Mouse (Mus musculus): ENCODE results near the gene Ppp1r12c.

Ppp1r12c gene

DNA sequence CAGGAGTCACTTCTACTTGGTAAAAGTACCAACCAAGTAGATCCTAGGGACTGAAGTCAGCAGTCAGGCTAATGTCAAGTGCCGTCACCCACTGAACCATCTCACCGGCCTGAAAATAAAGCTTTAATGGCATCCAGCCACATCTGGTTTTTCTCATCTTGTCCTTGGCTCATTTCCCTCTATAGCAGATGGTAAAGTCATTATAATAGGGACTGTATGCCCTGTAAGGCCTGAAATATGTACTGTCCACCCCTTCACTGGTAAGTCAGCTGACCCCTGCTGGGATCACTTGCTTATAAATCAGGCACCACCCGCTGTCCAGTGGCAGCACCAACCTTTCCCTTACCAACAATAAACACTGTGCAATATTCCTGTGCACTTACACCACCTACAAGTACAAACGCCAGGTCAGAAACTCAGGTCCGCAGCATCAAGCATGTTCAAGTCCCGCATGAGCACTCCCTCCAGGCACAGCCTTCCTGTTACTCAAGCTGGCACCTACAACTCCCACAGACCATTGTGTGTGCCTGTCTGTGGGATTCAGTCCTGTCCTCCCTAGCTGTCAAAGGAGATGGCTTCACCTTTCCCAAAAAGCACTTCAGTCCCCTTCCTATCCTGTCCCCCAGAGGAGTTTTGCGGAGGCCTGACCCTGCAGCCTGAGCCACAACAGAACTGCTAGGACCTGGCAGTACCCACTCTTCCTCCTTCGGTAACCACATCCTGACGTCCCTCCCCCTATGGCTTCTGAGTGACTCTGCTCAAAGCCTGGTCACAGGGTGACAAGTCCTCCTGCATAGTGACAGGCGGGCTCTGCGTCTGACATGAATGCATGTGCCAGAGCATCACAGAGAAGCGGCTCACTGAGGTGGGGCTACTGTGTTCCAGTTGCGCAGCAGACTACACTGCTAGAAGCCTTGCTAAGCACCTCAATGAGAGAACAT, 8.9 kb downstream of the Ppp1r12c start:
- no peak for DNase-seq (ENCODE audit: low spot score in 2 of 2)

DNA sequence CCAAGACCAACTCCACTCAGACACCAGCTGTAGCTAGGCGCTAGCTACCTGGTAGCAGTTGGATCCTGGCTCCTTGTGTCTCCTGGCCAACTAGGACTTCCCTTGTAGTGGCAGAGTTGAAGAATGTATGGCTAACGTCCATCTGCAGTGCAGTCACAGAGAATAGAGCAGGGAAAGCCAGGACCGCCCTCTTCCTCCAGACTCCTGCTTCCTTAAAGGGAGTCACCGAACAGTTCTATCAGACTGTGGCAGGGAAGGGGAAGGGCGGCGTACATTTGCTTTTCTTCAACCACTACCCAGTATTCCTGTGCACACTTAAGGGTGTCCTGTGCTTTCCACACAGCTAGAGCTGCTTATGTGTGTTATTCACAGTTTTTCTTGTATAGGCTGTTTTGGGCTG, 10.2 kb downstream of the Ppp1r12c start:
- DNase-seq (ENCODE audit: low spot score in 2 of 2), result no peak

DNA sequence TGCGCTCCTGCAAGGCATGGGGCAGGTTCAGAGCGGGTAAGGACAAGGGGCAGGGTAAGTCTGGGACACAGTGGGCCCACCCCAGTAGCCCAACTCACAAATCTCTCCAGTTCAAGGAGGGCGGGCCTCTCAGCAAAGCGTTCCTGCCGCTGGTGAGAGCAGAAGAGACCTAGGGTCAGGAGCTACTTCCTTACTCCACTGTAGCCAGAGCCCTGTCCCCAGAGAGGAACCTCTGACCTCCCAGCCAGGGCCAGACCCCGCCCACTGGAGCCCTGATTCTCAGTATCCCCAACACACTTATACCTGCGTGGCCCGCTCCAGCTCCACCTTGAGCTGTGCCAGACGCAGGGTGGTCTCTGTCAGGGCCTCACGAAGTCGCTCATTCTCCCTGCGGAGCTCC, 19.2 kb downstream of the Ppp1r12c start:
- no peak for DNase-seq (ENCODE audit: low spot score in 2 of 2)

DNA sequence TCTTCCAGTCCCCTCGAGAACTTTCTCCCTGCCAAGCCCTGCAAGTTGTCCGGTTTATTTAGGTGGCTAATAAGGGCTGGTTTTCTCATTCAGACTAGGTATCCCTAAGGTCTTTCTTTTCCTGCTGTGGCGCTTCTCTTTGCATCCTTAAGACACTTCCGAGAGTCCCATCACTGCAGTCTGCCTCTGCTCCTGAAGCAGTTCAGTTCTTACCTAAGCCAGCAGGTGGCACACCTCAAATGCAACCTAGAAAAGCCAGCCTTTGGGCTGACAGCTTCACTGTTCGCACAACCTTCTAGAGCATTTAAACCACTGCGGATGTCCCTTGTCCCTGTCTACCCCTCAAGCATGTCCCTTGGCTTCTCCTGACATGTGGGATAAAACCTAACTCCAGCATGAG, 21.8 kb downstream of the Ppp1r12c start:
- DNase-seq (ENCODE audit: low spot score in 2 of 2), result no peak

DNA sequence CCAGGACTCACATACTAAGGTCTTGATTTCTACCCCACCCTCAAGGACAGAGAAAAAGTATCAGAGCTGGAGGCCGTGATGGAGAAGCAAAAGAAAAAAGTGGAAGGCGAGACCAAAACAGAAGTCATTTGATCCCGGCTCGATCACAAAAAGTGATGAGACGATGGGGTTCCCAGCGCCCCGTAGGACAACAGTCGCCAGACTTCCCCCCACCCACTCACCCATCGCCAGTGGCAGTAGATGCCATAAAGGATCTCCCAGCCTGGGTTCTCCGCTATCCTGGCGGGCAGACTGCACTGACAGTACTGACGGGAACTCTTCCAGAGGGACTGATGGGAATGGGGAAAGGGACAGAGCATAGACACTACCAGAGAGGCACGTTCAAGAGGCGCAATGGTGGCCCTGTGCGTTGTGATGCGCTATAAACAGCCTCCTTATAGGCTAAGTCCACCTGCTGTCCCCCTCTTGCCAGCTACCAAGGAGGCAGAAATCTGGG, 22.6 kb downstream of the Ppp1r12c start:
- DNase-seq (ENCODE audit: low spot score in 2 of 2), result no peak

DNA sequence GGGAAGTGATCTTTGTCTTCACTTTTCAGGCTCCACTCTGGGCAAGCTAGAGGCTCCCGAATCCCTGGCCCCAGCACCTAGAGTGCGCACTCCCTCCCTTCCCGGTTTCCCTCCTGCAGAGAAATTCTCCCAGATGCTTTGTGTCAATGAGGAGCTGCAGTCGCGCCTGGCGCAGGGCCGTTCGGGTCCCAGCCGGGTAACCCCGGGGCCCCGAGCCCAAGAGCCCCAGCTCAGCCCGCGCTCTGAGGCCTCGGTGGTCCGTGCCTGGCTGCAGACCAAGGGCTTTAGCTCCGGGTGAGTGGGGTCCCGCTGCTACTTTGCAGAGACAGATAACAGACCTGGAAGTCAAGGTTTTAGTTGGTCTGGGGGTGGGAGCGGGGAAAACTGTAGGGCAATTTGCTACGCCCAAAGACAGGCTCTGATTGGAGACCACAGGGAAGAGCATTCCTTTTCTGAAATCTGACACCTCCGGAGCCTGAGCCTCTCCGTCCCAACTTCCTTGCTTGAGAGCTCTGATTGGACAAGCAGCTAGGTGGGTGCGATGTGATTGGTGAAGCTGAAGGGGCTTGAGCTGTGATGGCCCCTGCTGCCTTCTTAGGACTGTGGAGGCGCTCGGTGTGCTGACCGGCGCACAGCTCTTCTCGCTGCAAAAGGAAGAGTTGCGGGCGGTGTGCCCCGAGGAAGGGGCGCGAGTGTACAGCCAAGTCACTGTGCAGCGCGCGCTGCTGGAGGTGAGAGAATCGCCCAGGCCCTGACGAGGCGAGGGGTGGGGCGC, 23.3 kb downstream of the Ppp1r12c start:
- DNase-seq (ENCODE audit: low spot score in 2 of 2), result peak in 1 of 2 experiments; percentile 45

DNA sequence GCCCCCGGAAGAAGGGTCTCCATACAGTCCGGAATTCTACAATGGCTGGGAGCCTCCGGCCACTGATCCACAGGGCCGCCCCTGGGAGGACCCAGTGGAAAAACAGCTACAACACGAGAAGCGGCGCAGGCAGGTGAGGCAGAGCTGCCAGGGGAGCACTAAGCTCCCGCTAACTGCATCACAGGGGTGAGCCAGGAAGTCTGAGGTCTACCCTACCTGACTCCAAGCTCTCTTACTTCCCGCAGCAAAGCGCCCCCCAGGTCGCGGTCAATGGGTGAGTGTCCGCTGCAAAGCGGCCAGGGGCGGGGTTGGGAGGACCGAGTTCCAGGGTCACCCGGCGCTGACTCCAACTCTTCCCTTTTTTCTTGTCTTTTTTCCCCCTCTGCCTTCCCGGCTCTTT, 27.5 kb downstream of the Ppp1r12c start:
- DNase-seq (ENCODE audit: low spot score in 2 of 2), result no peak

DNA sequence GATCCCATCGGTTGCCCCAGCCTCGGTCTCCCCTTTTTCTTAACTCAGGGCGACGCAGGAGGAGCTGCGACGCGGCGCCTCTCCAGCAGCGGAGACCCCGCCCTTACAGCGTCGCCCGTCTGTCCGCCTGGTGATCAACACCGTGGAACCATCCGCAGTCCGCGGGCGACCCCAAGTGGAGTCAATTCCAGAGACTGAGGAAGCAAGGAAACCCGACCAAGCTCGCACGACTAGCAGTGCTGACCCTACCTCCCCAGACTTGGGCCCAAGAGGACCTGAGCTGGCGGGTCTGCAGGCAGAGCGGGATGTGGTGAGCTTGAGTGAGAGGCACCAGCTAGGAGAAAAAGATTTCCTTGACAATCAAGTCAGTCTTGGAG, 30.3 kb downstream of the Ppp1r12c start:
- DNase-seq (ENCODE audit: low spot score in 2 of 2), result peak; percentile 79 to 83

DNA sequence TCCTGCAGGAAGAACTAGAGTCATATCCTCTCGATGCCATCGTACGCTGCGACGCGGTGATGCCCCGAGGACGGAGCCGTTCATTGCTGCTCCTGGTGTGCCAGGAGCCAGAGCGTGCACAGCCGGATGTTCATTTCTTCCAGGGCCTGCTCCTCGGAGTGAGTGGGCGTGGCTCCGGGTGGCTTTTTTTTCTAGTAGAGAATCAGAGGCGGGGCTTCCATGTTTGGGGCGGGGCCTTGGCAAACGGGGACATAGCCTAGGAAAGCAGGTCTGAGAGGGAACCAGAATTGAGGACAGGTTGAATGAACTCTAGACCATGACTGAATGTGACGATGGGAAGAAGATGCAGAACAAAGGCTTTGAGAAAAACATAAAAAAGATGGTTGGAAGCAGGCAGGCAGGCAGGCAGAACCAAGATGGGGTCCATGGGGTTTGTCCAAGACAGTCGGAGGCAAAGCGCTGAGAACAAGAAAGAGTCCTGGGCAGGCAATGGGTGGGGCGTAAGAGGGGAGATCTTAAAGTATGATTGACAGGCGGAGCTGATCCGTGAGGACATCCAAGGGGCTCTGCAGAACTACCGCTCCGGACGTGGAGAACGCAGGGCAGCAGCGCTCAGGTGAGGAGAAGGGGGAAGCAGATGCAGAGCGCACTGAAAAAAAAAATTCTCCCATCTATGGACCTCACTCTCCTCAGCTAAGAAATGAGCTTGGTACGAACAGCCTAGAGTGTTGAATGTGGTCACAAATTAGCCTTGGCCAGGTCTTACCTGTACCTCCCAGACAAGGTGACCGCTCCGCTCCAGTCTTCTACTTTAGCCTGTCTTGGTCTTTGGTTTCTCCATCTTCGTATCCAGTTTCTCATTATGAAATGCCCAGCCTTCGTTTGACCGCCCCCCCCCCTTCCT, 31.0 kb downstream of the Ppp1r12c start:
- DNase-seq (ENCODE audit: low spot score in 2 of 2), result peak in 1 of 2 experiments; percentile 54

DNA sequence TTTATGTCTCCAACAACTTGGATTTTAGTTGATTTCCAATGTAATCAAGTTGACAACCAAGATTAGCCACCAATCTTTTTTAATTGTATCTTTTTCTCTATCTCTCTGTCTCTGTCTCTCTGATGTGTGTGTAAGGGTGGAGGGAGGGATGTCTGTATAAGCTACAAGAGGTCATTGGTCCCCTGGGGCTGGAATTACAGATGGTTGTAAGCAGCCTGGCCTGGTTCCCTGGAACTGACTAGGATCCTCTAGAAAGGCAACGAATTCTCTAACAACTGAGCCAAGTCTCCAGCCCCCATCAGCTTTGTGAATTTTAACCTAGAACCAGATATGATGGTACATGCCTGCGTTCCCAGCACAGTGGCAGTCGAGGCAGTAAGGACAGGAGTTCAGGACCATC, 33.7 kb downstream of the Ppp1r12c start:
- DNase-seq (ENCODE audit: low spot score in 2 of 2), result no peak

DNA sequence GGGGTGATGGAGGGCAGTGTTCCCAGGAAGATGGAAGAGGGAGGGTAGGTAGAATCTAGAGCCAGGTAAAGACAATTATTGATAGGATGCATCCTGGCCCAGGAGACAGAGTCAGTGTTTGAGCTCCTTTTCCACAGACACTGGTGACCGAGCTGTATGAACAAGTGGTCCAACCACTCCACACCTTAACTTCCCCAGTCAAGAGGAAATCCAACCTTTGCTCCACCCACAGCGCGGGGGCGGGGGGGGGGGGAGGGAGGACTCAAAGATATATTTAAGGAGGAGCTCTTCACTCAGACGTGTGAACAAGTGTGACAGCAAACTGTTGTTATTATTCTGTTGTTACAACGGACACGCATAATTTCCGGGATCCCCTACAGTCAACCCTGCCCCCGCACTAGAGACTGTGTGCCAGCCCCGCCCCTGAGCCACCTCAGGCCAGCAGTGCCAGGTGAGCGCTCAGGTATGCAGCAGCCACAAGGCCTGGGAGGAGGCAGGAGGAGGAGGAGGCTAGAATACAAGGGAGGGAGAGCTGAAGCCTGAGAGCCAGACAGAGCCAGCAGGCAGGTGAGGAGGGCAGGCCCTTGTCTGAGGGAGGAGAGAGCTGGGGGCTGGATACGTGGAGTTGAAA, 37.2 kb downstream of the Ppp1r12c start:
- DNase-seq (ENCODE audit: low spot score in 2 of 2), result no peak

DNA sequence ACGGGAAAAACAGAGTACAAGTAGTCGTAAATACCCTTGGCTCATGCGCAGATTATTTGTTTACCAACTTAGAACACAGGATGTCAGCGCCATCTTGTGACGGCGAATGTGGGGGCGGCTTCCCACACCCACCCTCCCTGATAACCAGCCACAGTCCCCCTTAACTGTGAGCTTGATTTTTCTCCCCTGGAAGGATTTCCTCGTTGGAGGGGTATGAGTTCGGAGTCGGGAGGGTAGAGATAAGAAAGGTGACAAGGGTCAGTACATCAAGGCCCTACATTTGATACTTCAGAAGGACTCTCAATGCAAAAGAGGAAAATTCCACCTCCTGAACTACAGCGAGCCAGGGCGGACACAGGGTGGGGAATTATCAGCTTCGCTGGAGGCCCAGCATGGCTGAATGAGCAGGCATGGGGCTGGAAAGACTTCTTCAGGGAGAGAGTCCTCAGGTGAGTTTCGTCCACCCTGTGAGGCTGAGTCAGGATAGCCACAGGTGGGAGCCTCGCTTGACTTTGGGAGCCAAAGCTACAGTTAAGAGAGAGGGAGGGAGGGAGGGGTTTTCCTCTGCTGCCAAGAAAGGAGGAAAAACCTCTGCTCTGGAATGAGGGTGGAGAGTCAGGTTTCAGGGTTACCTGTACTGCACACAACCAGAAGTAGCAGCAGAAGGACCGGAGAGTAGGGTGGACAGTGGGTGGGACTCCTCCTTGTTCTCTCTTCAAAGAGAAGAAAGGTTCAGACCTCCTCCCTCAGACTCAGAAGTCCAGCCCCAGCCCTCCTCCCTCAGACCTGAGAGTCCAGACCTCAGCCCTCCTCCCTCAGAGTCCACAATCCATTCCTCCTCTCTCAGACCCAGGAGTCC, 40.7 kb downstream of the Ppp1r12c start, which contains the start of gene Eps8l1:
Gene Eps8l1, plus strand, starts transcription at position 99 of the 859 bp plus-strand sequence.
- DNase-seq (ENCODE audit: low spot score in 2 of 2), result no peak

DNA sequence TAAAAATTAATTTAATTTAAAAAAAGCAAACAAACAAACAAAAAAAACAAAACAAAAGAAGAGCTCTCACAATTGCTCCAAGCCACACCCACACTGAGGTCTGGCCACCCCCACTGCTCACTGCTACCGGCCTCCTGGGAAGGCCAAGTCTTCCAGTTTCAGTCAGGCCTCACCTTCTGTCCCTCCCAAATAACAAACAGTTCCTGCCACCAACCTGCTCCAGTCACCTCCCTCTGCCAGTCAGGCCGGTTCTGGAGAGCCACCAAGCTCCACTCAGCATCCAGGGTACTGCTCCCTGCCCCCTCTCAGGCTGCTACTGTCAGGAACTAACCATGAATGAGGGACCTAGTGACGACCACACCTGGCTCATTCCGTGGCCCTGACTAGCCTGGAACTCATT, 48.8 kb downstream of the Ppp1r12c start:
- DNase-seq (ENCODE audit: low spot score in 2 of 2), result no peak

DNA sequence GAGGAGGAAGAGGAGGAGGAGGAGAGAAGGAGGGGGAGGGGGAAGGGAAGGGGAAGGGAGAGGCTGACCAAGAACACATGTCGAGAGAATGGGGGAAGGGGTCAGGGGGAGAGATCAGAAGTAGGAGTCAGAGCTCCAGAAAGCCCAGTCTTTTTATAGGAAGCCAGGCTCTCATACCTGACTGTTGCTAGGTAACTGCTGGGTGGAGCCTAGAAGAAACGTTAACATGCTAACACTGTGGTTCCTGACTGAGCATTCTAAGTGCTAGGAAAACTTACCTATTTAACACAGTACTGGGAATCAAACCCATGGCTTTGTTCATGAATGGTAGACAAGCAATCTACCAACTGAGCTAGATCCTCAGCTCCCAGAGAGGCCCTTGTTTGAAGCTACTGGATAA, 52.3 kb downstream of the Ppp1r12c start:
- DNase-seq (ENCODE audit: low spot score in 2 of 2), result no peak

DNA sequence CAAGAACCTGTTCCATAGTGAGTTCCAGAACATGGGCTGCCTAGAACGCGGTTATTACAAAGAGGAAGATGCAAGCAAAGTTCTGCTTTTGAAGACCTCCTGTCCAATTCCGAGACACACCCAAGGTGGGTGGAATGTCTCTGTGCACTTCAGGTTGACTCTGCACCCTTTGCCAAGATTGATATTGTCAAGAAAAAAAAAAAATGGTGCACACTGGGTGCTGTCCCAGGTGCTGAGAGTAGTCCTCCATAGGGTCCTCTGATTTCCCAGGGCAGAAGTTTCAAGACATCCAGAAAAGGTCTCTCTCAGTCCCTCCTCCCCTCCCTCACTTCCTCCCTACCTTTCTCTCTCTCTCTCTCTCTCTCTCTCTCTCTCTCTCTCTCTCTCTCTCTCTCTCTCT, 53.0 kb downstream of the Ppp1r12c start:
- DNase-seq (ENCODE audit: low spot score in 2 of 2), result no peak

DNA sequence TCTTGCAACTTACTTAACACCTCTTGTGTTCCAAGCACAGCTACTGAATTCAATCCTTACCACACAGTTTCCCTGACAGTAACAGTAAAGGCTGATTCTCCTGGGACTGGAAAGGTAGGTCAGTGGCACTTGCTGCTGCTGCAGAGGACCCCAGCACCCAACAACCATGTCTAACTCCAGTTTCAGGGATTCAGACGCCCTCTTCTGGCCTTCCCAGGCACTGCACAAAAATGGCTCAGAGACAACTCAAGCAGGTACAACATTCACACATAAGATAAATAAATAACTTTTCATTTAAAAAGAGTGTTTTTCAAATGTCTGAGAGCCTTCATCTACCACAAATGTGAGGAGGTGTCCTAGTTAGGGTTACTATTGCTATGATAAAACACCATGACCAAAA, 54.3 kb downstream of the Ppp1r12c start:
- DNase-seq (ENCODE audit: low spot score in 2 of 2), result no peak

DNA sequence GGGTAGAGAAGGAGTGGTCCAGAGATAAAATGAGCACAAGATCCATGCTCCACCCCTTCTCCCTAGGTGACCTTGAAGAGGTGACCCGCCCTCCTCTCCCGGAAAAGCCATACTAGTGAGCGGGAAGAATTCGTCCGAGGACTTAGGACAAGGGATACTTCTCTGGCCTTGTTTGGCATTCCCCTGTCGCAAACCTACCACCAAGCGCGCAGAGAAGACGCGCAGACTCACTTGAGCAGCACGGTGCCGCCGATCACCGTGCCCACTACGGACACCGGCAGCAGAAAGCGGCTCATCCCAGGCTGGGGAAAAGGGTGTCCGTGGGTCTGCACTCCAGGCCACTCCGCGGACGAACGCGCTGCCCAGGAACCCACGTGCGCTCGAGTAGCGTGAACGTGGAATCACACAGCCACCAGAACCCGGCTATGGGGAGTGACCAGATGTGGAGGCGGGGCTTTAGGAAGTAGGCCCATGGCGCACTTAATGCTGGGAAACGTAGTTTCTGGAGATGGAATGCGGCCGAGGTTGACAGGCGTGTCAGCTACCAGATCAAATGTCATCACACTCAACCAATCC, 56.2 kb downstream of the Ppp1r12c start, which contains the start of gene Rdh13:
Gene Rdh13, minus strand, starts transcription at position 434 of the 576 bp plus-strand sequence.
- peak; percentile 72 to 82 for DNase-seq (ENCODE audit: low spot score in 2 of 2)

DNA sequence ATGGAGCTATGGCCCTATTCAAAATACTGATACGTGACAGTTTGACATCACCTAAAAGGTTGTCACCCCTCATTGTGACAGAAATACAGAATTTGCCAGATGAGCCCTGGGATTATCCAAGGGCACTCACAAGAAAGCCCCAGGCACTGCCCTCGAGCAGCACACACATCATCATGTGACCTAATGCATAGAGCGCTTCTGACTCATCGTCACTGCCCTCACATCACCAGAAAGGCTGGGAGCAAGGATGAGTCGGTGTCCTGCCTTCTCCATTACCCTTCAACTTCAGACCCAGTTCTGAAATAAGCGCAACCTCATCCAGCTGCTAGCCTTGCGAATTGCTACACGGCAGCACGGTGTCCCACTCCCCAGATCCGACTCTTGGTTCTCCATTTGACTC, 60.9 kb downstream of the Ppp1r12c start:
- DNase-seq (ENCODE audit: low spot score in 2 of 2), result no peak

DNA sequence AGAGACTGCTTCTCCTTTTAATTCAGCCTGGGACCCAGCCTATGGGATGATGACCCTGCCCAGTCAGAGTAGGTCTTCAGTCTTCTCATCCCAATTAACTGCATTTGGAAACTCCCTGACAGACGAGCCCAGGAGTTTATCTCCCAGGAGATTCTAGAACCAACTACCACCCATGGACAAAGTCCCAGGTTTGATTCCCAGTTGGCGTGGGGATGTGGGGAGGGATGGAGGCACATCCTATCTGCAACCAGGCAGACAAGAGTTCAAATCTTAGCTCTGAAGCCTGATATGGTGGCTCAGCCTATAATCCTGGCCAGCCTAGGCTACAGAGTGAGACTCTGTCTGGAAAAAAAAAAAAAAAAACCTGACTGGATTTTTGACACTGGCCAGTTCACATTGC, 63.8 kb downstream of the Ppp1r12c start:
- DNase-seq (ENCODE audit: low spot score in 2 of 2), result no peak

DNA sequence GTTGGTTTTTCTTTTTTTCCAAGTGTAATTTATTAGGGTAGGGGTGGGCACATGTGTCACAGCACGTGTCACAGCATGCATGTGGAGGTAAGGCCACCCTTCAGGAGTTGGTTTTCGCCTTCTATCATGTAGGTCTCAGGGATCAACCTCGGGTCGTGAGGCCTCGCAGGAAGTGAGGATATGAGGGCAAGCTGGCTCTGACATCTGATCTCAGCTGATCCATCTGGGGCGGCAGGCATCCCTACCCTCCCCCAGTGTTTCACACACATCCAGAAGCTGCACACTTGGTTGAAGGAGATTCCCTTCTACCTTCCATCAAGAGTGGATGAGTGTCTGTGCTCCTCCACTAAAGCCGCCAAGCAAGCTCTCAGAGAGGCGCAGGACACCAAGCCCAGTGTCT, 69.5 kb downstream of the Ppp1r12c start:
- DNase-seq (ENCODE audit: low spot score in 2 of 2), result no peak

Measured in frontal cortex, postnatal 25 days (tissue).